In the genomic region with DNA sequence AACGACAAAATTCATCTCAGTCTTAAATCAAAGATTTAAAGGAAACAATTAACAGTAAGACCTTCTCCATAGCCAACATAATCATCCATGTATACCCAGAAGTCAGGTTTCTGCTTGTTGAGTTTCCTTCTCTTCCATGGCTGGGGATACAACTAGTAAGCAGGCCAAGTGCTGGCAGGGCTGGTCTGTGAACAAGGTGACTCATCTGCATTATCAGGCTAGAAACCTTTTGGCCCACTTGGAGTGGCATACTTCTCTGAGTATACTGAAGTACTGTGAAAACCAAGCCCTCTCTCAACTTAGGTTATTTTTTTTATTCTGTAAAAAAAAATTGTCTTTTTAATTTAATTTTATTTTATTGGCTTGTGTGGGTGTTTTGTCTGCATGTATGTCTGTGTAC, we compare ENCODE assay signal across 23 mouse cellular contexts.
"Had no signal": no experiment of that assay in that cellular context is flagged by ENCODE, and none has a peak within 500 bp of the region (broad histone marks: within the 10 kb centered on the region; RNA-seq: fewer than 3 reads in every experiment).

No protein-coding gene starts in this region.

- H3K9me3 ChIP-seq: limb, embryonic 10.5 days; limb, embryonic 13.5 days; liver, embryonic 12.5 days; liver, embryonic 15.5 days; midbrain, embryonic 10.5 days; neural tube, embryonic 12.5 days; neural tube, embryonic 15.5 days had no signal

- H3K9ac ChIP-seq: limb, embryonic 13.5 days; liver, embryonic 12.5 days; liver, embryonic 15.5 days; lung, embryonic 14.5 days; neural tube, embryonic 12.5 days; neural tube, embryonic 15.5 days had no signal

- H3K4me2 ChIP-seq: limb, embryonic 13.5 days; liver, embryonic 12.5 days; liver, embryonic 15.5 days; lung, embryonic 14.5 days; neural tube, embryonic 12.5 days; neural tube, embryonic 15.5 days had no signal

- H3K4me3 ChIP-seq: limb, embryonic 10.5 days; limb, embryonic 13.5 days; liver, embryonic 12.5 days; liver, embryonic 15.5 days; megakaryocyte, embryonic 14.5 days; midbrain, embryonic 10.5 days; neural tube, embryonic 12.5 days; neural tube, embryonic 15.5 days had no signal

- ATAC-seq: inflammation-experienced regulatory T-cells, adult 6 months; intestine, embryonic 16.5 days; liver, embryonic 12.5 days had no signal

- H3K27ac ChIP-seq: limb, embryonic 10.5 days; limb, embryonic 13.5 days; liver, embryonic 12.5 days; liver, embryonic 15.5 days; midbrain, embryonic 10.5 days; neural tube, embryonic 12.5 days; neural tube, embryonic 15.5 days had no signal

- H3K36me3 ChIP-seq: limb, embryonic 10.5 days; limb, embryonic 13.5 days; liver, embryonic 12.5 days; liver, embryonic 15.5 days; midbrain, embryonic 10.5 days; neural tube, embryonic 12.5 days; neural tube, embryonic 15.5 days had no signal

- DNase-seq: kidney, adult 18-20 months; kidney, adult 9 months; kidney, postnatal 14 days; kidney, postnatal 4 days; layer of hippocampus, adult 9-11 months; liver; lung, embryonic 14.5 days; lung, postnatal 10 days; midbrain, embryonic 14.5 days; right cerebral cortex, adult 18-20 months; right cerebral cortex, postnatal 14 days; right cerebral cortex, postnatal 4 days; thymus, postnatal 25 days had no signal

- H3K27me3 ChIP-seq: limb, embryonic 13.5 days; liver, embryonic 12.5 days; liver, embryonic 15.5 days; megakaryocyte, embryonic 14.5 days; neural tube, embryonic 12.5 days; neural tube, embryonic 15.5 days had no signal
